Mouse (Mus musculus) thymus, postnatal 14 days (tissue): Measurements from ENCODE around the gene Ints4.

Source experiments
- DNase-seq: peaks from one replicate; pipeline ENCODE4 v3.0.0; 2021

The Ints4 gene

DNA sequence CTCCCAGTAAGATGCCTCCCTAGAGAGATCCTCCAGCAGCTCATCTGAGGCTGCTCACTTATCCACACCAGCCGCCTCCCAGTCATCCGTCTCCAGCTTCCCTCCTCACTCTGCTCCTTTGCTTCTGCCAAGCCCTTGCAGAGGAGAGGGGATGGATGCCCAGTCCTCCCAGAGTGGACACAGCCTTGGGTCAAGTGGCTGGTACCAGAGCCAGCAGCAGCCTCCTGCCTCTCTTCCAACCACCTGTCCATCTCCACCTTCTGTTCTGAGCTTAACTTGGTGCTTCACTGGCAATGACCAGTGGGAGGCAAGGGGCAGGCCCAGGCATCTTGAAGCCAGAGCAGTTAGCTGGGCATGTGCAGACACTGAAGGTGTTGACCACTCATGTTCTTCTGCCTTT is 65.7 kb downstream of the Ints4 start:
- DNase-seq: no peak

DNA sequence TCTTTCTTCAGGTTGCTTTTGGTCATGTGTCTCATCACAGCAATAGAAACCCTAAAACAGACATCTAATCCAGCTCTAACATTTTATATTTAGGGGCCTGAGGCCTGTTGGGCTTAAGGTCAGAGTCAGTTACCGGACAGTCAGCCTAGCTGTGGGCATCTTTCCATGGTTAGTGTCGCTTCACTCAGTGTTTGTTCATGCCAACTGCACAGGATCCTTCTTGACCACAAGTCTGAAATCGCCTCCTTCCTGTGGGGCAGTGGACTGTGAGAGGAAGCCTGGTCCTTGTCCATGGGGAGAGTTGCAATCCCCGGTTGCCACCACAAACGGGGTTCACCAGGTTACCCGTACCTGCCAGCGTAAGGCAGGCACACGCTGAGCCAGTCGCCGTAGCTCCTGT is 68.5 kb downstream of the Ints4 start:
- DNase-seq: no peak

DNA sequence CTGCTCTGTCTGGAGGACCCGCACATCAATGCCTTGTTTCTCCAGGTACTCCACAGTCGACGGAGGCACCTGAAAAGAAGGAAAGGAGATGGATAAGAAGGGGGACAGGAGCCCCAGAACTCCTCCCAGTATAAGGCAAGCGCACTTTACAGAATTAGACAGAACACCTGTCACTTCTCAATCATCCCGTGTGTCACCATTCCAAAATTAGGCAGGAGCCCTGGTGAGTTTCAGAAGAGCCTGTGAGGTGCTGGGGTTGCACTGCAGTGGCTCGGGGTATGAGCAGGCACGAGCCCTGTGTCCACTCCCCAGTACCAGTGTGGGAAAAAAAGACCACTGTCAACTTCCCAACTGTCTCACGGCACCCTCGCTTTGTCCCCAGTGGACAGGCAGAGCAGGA is 69.9 kb downstream of the Ints4 start:
- no peak for DNase-seq

DNA sequence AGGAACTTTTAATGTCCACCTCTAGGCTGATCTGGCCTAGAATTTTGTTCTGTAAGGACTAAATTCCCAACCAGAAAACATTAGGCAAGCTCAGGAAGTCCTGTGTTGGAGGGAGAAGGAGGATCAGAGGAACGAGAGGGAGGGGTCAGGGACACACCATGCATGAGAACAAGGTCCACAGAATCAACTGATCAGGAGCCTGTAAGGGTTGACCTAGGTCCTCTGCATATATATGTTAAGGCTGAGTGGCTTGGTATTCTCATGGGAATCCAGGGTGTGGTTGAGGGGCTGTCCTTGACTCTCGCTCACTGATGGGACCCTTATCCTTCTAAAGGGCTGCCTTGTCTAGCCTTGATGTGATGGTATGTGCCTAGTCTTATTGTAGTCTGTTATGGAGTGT is 82.8 kb downstream of the Ints4 start:
- DNase-seq: no peak

DNA sequence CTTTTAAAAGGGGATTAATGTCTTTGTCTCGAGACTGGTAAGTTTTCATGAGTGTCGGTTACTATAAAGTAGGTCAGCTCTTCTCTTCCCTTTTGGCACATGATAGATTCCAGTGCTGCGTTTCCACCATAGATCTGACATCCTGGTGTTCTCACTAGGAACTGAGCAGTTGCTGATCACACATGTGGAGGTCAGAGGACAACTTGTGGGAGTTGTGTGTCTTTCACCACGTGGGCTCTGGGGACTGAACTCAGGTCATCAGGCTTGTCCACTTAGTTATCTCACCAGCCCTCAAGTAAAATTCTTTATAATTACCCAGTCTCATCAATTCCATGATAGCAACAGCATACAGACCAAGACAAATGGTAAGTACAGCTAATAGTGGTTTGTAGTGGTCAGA is 88.6 kb downstream of the Ints4 start:
- DNase-seq: no peak

DNA sequence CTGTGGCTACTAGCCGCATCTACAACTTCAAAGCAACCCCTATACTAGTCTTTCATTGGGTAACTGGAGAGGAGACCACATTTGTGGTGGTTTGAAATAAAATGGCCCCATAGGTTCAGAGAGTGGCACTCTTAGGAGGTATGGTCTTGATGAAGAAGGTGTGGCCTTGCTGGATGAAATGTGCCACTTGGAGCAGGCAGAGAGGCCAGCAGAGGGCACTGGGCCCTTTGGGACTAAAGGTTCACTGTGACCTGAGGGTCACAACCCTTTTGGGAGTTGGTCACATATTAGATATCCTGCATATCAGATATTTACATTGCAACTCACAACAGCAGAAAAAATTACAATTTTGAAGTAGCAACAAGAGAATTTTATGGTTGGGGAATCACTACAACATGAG is 89.6 kb downstream of the Ints4 start:
- no peak for DNase-seq

DNA sequence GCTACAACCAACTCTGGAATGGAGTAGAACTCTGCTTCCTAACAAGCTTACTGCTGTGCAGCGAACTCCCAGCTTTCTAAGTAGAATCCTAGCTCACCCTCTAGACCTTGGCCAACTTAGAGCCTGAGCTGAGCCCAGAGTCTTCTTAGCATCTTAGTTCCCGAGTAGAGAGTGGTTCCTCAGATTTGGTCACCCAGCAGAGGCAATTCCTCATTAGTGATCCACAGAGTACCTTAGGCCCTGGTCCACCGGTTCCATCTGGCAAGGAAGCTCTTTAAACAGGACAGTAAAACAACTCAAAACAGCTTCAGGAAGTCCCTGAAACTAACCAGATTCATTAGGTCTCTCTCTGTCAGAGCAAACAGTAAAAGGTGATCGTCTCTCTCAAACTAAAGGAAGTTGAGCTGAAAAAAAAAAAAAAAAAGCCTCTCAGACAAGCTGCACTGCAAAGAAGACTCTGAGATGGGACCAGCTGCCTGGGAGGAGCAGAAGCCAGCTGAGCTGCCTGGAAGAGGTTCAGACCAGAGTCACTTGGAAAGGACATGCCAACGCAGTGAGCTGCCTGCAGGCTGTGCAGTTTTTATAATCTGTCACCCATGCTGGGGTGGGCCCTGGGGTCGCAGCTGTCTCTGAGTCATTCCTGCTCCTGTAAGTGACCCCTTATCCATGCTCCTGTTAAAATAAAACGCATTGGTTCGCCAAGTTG is 97.8 kb downstream of the Ints4 start:
- DNase-seq: peak; percentile 49

DNA sequence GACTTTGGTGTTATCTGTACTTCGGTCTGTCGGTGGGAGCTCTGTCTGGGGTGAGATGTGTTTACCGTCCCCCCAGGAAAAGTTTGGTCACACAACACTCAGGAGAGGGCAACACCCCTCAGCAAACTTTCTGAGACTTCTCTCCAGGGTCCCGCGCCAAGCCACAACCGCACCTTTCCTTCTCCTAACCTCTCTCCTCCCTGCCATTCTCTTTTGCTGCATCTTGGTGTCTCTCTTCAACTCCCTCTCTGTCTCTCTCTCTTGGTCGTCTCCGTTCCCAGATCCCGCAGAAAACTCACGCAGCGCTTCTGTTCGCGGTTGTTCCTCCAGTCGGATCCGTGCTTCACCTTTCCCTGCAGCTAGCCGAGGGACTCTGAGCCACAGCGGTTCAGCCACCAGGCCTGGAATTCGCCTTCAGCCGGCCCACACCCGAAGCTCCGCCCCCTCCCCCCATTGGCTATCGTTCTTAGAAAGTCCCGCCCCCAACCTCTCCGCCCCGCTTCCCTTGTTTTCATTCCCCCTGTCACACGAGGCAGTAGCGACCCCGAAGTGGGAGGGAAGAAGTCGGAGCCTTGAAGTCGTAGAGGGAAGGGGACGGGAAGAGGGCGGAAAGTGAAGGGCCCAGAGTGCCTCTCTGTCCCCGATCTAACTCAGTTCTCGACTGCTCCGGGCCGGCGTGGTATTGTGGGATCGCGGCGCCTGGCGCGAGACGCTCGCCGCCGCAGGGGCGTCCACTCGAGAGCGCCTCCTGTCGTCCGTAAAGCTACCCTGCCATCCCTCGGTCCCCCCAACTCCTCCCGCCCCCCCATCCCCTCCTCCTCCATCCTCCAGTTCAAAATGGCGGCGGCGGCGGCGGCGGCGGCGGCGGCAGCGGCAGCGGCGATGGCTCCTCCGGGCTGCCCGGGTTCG is 98.6 kb downstream of the Ints4 start, which contains the start of the genes Aamdc and Rsf1:
Gene Aamdc, minus strand, starts transcription at position 431 of the 909 bp plus-strand sequence.
Gene Rsf1, plus strand, starts transcription at position 823 of the 909 bp plus-strand sequence.
- DNase-seq: peak; percentile 95

DNA sequence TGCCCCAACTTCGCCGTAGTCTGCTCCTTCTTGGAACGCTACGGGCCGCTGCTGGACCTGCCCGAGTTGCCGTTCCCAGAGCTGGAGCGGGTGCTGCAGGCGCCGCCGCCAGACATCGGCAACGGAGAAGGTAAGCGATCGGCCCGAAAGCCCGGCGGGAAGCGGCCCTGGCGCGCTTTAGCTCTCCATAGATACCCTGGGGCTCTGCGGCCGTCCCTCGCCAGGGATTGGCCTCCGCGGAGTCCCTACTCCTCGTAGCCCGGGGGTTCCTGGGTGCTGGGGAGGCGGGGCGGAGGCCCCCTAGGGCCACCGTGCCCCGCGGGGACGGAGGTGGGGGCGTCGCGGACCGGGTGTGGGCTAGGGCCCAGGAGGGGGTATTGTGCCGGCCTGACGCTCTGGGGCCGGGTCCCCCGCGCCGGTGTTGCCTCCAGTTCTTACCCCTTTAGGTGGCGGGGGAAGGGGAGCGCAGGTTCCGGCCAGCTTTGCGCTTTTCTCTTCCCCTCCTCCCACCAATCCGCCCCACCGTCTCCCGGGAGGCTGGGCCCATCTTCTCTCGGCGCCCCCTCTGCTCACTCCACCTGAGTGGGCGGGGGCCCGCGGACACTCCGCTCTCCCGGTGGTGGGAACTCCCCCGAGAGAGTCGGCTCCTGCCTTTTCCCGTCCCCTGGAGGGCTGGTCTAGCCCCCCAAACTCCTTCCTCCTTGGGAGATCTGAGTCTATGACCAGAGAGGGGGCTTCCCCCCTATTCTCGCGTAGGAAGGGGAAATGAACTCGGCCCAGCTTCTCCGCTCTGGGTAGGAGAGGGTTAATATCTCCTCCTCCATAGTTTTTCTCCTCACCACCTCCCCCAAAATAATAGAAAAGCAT is 99.5 kb downstream of the Ints4 start:
- peak; percentile 74 for DNase-seq

DNA sequence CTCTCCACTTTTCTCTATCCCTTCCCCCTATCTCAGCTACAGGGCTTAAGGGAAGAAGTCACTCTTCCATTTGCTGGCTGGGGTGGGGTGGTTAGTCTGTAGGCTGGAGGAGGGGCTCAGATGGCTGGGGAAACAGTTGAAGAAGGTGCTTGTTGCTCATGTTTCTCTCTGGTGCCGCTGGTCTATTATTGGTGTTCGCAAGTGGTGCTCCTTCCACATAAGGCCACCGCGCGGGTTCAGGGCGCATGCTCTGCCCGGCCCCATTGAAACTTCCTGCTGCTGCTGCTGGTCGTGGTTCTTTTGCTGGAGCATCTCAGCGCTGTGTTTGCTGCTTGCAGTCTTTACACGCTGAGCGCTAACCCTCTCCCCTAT is 100.1 kb downstream of the Ints4 start:
- peak; percentile 89 for DNase-seq

DNA sequence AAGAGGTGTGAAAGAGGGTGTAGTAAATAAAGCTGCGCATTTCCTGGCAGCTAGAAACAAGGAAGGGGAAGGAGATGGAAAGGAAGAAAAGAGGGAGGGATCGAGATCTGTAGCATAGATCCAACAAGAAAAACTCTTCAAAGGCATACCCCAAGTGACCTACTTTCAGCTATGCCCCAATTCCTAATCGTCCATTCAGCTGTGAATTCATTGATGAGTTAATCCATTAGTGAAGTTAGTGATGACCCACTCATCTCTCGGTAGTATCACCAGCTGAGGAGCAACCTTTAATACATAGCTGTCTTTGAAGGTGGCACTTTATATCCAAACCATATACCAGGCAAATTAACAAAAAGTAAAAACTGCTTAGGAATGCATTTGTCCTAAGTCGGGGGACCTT is 107.8 kb downstream of the Ints4 start:
- DNase-seq: no peak

DNA sequence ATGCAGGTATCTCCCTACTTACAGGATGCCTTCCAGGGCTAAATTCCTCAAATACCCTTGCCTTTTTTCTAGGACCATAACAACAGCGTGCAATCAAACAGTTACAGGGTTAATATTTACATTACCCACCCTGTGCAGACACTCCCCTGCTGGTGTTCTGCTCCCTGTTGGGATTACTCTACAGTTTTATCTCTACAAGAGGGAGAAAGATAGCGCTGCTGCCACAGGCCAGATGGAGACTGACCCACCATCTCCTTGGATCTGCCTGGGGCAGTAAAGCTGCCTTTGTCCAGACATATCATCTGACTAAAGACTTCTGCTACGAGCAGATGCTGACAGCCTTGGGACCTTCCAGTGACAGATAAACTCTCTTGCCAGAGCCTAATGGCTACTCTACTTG is 109.7 kb downstream of the Ints4 start:
- no peak for DNase-seq
